Mouse (Mus musculus): ENCODE data around the gene L3mbtl1. TPM values are rescaled to one million over a fixed set of nuclear protein-coding genes. Genes with fewer than 3 reads are reported as not detected.

Gene L3mbtl1
- polyA plus RNA-seq, 1 experiment from 2014 or later = 0.09 TPM

DNA sequence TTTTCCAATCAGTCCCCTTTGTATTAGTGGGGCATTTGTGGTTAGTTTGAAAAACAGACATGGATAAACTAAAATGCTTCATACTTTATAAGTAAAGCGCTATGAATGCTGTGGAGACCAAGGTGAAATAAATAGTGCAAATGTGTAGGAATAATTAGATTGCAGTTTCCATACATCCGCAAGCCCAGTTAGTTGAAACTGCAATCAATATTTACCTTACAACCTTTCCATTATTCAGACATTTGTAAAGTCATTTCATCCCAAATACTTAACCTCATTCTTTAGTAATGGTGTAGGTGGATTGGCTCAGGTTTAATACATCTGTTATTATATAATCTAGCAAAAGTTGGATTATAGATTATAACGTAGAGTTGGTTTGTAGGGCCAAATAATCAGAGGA lies 7.6 kb upstream of the L3mbtl1 start:
- ATAC-seq (ENCODE audit: low FRiP score, low TSS enrichment) = no peak
- Histone ChIP-seq H3K4me3 (ENCODE audit: low read length) (no peak overlapping the region), H3K9me3 (ENCODE audit: low read length) (no peaks in the 10 kb centered on the region), H3K9ac (replicated peaks; ENCODE audit: low read length) (no peak overlapping the region), H3K27me3 (ENCODE audit: insufficient read depth, low read length) (no peaks in the 10 kb centered on the region), H3K36me3 (ENCODE audit: insufficient read depth, low read length) (peaks cover 63% of the 10 kb centered on the region), H3K4me1 (ENCODE audit: insufficient read depth, low read length) (peaks cover 11% of the 10 kb centered on the region), H3K27ac (ENCODE audit: low read length) (no peak overlapping the region), H3K4me2 (replicated peaks; ENCODE audit: low read depth, low read length) (no peak overlapping the region)
- WGBS = 93% methylated on average over 3 of the region's 3 CpGs

DNA sequence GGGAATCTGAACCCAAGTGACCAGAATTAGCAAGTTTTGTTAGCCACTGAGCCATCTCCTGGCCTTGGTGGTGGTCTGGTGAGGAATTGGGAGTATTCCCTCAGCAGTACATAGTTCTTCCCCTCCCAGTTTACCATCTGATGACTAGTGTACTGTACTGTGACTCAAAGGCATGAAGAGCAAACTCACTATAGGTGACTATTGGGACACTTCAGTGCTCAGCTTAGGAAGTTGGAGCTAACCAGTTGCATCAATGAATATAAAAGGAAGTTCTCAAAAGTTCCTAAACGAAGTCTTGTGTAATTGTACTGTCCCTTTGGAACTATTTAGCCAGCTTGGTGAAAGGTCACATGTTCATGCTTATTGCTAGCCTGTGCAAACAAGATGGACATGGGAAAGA lies 3.7 kb upstream of the L3mbtl1 start:
- peaks cover 19% of the 10 kb centered on the region for H3K27me3 ChIP-seq (ENCODE audit: insufficient read depth, low read length)
- H3K9ac ChIP-seq (replicated peaks; ENCODE audit: low read length) = no peak overlapping the region
- no peak overlapping the region for H3K27ac ChIP-seq (ENCODE audit: low read length)
- no peaks in the 10 kb centered on the region for H3K9me3 ChIP-seq (ENCODE audit: low read length)
- ATAC-seq (ENCODE audit: low FRiP score, low TSS enrichment) = no peak
- H3K4me3 ChIP-seq (ENCODE audit: low read length) = no peak overlapping the region
- 73% methylated on average over 1 of the region's 1 CpGs for WGBS
- H3K36me3 ChIP-seq (ENCODE audit: insufficient read depth, low read length) = peaks cover 48% of the 10 kb centered on the region
- no peak overlapping the region for H3K4me2 ChIP-seq (replicated peaks; ENCODE audit: low read depth, low read length)
- peaks cover 10% of the 10 kb centered on the region; the same call in 1 of the 2 replicates for H3K4me1 ChIP-seq (ENCODE audit: insufficient read depth, low read length)

DNA sequence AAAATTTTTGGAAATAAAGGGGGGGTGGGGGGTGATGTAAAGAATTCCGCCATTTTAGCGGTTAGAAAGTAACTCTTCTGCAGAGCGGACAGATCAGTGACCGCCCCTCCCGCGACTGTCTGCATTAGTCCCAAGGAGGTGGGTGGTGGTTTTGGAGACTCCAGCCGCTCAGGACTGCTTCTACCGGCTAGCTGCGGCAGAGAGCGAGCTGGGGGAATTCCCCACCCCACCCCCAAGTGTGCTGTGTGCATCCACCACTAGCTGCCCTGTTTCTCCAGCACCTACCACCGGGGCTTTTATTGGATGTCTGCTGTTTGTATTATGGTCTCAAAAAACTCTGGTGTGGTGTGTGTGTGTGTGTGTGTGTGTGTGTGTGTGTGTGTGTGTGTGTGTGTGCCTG lies 659 bp downstream of the L3mbtl1 start:
- H3K36me3 ChIP-seq (ENCODE audit: insufficient read depth, low read length) = peaks cover 17% of the 10 kb centered on the region
- H3K9ac ChIP-seq (replicated peaks; ENCODE audit: low read length) = no peak overlapping the region
- peak overlapping the region; percentile 62 for H3K4me3 ChIP-seq (ENCODE audit: low read length)
- WGBS = 9% methylated on average over 11 of the region's 11 CpGs
- H3K4me2 ChIP-seq (replicated peaks; ENCODE audit: low read depth, low read length) = peak overlapping the region; percentile 98
- no peaks in the 10 kb centered on the region for H3K9me3 ChIP-seq (ENCODE audit: low read length)
- H3K4me1 ChIP-seq (ENCODE audit: insufficient read depth, low read length) = peaks cover 10% of the 10 kb centered on the region; the same call in 1 of the 2 replicates
- peaks cover 19% of the 10 kb centered on the region for H3K27me3 ChIP-seq (ENCODE audit: insufficient read depth, low read length)
- no peak for ATAC-seq (ENCODE audit: low FRiP score, low TSS enrichment)
- no peak overlapping the region for H3K27ac ChIP-seq (ENCODE audit: low read length)

DNA sequence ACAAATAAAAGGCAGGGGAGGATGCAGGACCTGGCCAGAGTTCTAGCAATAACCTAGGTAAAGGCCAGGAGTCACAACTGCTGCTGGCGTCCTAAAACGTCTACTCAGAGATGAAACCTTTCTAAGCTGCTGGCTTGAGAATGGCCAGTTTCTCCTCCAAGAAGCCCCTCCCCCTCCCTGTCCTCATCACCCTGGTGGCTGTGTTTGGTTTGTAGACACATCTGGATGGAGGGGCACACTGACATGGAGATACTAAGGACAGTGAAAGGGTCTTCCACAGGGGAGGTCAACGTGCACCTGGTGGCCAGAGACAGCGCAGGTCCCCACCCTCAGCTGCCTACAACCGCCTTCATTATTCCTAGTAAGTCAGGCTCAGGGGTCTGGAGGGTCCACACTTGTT lies 3.7 kb downstream of the L3mbtl1 start:
- WGBS = 81% methylated on average over 5 of the region's 5 CpGs
- Histone ChIP-seq H3K36me3 (ENCODE audit: insufficient read depth, low read length) (no peaks in the 10 kb centered on the region), H3K27me3 (ENCODE audit: insufficient read depth, low read length) (peaks cover 14% of the 10 kb centered on the region), H3K4me2 (replicated peaks; ENCODE audit: low read depth, low read length) (no peak overlapping the region), H3K4me3 (ENCODE audit: low read length) (no peak overlapping the region), H3K27ac (ENCODE audit: low read length) (no peak overlapping the region), H3K9ac (replicated peaks; ENCODE audit: low read length) (no peak overlapping the region), H3K9me3 (ENCODE audit: low read length) (no peaks in the 10 kb centered on the region), H3K4me1 (ENCODE audit: insufficient read depth, low read length) (peaks cover 10% of the 10 kb centered on the region; the same call in 1 of the 2 replicates)
- ATAC-seq (ENCODE audit: low FRiP score, low TSS enrichment) = no peak

DNA sequence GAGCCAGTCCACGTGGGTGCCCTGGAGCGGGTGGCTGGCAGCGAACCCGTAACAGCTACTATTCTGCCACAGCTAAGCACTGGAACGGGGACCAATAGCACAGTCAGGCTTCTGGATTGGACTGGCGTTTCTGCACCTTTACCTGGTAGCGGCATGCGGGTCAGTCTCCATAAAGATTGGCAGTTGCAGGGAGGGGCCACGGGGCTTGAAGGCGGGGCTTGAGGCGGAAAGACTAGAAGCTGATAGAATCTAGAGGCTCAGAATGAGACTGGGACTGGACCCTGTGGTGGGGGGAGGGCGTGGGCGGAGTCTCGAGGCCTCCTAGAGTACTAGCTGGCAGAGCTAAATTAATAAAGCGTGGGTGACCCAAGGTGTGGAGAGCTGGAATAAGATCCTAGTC lies 4.5 kb downstream of the L3mbtl1 start:
- 36% methylated on average over 15 of the region's 15 CpGs for WGBS
- ATAC-seq (ENCODE audit: low FRiP score, low TSS enrichment) = peak; percentile 42; the same call in 1 of the 2 replicates
- H3K4me3 ChIP-seq (ENCODE audit: low read length) = peak overlapping the region; percentile 22
- H3K9ac ChIP-seq (replicated peaks; ENCODE audit: low read length) = no peak overlapping the region
- no peaks in the 10 kb centered on the region for H3K36me3 ChIP-seq (ENCODE audit: insufficient read depth, low read length)
- H3K27me3 ChIP-seq (ENCODE audit: insufficient read depth, low read length) = peaks cover 13% of the 10 kb centered on the region
- no peaks in the 10 kb centered on the region for H3K9me3 ChIP-seq (ENCODE audit: low read length)
- H3K4me2 ChIP-seq (replicated peaks; ENCODE audit: low read depth, low read length) = peak overlapping the region; percentile 51
- H3K4me1 ChIP-seq (ENCODE audit: insufficient read depth, low read length) = peaks cover 10% of the 10 kb centered on the region; the same call in 1 of the 2 replicates
- H3K27ac ChIP-seq (ENCODE audit: low read length) = no peak overlapping the region

DNA sequence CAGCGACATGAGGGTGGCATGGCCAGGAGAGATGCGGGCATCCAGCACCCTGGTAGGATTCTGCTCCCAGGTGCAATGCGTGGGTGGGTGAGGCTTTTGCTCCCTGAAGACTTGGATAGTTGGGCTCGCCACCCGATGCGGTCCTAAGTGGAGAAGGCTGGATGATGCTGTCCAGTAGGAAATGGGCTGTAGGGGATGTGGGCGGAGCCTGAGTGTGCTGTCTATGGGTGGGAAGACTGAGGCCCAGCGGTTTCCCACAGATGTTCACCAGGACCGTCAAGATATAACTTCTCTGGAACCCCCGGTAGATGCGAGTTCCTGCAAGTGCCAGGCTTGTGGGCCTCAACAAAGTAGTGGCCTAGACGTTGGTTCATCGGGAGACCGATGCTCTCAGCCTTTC lies 4.9 kb downstream of the L3mbtl1 start:
- Histone ChIP-seq H3K4me2 (replicated peaks; ENCODE audit: low read depth, low read length) (peak overlapping the region; percentile 51), H3K36me3 (ENCODE audit: insufficient read depth, low read length) (no peaks in the 10 kb centered on the region), H3K4me1 (ENCODE audit: insufficient read depth, low read length) (peaks cover 8% of the 10 kb centered on the region; the same call in 1 of the 2 replicates), H3K9me3 (ENCODE audit: low read length) (no peaks in the 10 kb centered on the region), H3K4me3 (ENCODE audit: low read length) (peak overlapping the region; percentile 22), H3K9ac (replicated peaks; ENCODE audit: low read length) (no peak overlapping the region), H3K27me3 (ENCODE audit: insufficient read depth, low read length) (peaks cover 12% of the 10 kb centered on the region; the same call in 1 of the 2 replicates), H3K27ac (ENCODE audit: low read length) (no peak overlapping the region)
- WGBS = 62% methylated on average over 14 of the region's 14 CpGs
- no peak for ATAC-seq (ENCODE audit: low FRiP score, low TSS enrichment)

DNA sequence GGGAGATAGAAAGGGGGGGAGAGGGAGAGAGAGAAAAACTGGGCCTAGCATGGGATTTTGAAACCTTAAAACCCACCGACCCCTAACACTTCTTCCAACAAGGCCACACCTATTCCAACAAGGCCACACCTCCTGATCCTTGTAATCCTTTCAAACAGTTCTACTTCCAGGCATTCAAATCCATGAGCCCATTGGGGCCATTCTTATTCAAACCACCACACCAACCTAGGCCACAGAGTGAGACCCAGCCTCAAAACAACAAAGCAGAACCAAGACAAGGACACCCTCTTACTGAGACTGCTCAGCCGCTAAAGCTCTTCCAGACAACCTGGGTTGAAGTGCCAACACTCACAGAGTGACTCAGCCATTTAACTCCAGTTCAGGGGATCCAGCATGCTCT lies 7.5 kb downstream of the L3mbtl1 start:
- Histone ChIP-seq H3K27ac (ENCODE audit: low read length) (no peak overlapping the region), H3K9me3 (ENCODE audit: low read length) (no peaks in the 10 kb centered on the region), H3K36me3 (ENCODE audit: insufficient read depth, low read length) (no peaks in the 10 kb centered on the region), H3K4me2 (replicated peaks; ENCODE audit: low read depth, low read length) (no peak overlapping the region), H3K4me1 (ENCODE audit: insufficient read depth, low read length) (no peaks in the 10 kb centered on the region), H3K27me3 (ENCODE audit: insufficient read depth, low read length) (no peaks in the 10 kb centered on the region), H3K9ac (replicated peaks; ENCODE audit: low read length) (no peak overlapping the region), H3K4me3 (ENCODE audit: low read length) (no peak overlapping the region)
- 88% methylated on average over 2 of the region's 2 CpGs for WGBS
- no peak for ATAC-seq (ENCODE audit: low FRiP score, low TSS enrichment)

DNA sequence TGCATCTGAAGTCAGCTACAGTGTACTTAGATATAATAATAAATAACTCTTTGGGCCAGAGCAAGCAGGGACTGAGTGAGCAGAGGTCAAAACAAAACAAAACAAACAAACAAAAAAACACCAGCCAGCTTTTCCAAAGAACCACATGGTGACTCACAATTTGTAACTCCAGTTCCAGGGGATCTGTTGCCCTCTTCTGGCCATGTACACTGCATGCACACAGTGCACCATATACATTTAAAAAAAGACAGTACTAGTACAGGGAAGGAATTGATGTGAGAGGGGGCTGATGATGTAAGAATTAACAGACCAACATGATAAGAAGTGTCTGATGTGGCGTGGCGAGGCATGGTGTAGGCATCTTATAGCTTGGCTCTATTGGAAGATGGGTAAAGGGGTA lies 13.6 kb downstream of the L3mbtl1 start:
- no peaks in the 10 kb centered on the region for H3K36me3 ChIP-seq (ENCODE audit: insufficient read depth, low read length)
- H3K27me3 ChIP-seq (ENCODE audit: insufficient read depth, low read length) = no peaks in the 10 kb centered on the region
- H3K4me3 ChIP-seq (ENCODE audit: low read length) = no peak overlapping the region
- no peak overlapping the region for H3K9ac ChIP-seq (replicated peaks; ENCODE audit: low read length)
- H3K4me2 ChIP-seq (replicated peaks; ENCODE audit: low read depth, low read length) = no peak overlapping the region
- H3K4me1 ChIP-seq (ENCODE audit: insufficient read depth, low read length) = no peaks in the 10 kb centered on the region
- H3K27ac ChIP-seq (ENCODE audit: low read length) = no peak overlapping the region
- ATAC-seq (ENCODE audit: low FRiP score, low TSS enrichment) = no peak
- H3K9me3 ChIP-seq (ENCODE audit: low read length) = no peaks in the 10 kb centered on the region
- 93% methylated on average over 2 of the region's 2 CpGs for whole genome bisulfite sequencing

DNA sequence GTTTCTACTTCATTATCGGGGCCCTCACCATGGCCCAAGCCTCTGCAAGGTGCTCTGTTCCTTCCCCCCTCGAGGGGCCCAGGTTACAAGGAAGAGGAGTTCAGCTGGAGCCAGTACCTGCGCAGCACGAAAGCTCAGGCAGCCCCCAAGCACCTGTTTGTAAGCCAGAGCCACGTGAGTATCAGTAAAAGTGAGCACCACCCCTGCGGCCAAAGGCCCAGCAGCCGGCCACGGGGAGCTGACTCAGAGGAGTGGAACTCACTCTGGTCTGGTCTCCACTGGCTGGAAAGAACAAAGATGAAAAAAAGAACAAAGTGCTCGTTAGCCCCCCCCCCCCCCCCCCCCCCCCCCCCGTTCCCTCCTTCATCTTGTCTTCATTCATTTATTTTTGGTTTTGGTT lies 18.0 kb downstream of the L3mbtl1 start:
- no peak for ATAC-seq (ENCODE audit: low FRiP score, low TSS enrichment)
- H3K4me2 ChIP-seq (replicated peaks; ENCODE audit: low read depth, low read length) = no peak overlapping the region
- no peaks in the 10 kb centered on the region for H3K36me3 ChIP-seq (ENCODE audit: insufficient read depth, low read length)
- H3K27ac ChIP-seq (ENCODE audit: low read length) = no peak overlapping the region
- H3K9me3 ChIP-seq (ENCODE audit: low read length) = no peaks in the 10 kb centered on the region
- H3K4me3 ChIP-seq (ENCODE audit: low read length) = no peak overlapping the region
- H3K9ac ChIP-seq (replicated peaks; ENCODE audit: low read length) = no peak overlapping the region
- H3K4me1 ChIP-seq (ENCODE audit: insufficient read depth, low read length) = no peaks in the 10 kb centered on the region
- H3K27me3 ChIP-seq (ENCODE audit: insufficient read depth, low read length) = no peaks in the 10 kb centered on the region
- 69% methylated on average over 9 of the region's 10 CpGs for WGBS

DNA sequence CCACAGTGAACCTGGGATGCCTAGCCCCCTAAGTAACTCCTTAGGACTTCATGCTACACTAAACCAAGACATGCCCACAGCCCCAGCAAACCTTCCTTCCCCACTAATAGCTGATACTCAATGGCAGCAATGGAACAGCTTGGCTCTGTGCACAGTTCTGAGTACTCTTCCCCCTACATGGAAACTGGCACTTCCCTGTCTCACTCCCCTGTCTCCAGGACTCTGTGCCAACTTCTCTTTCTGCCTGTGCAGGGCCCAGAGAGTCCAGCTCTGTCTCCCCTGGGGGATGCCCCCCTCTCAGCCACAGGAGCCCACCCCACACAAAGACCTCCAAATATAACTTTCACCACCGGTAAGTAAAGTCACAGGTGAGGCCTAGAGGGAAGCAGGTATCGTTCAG lies 23.5 kb downstream of the L3mbtl1 start:
- Histone ChIP-seq H3K27me3 (ENCODE audit: insufficient read depth, low read length) (no peaks in the 10 kb centered on the region), H3K4me1 (ENCODE audit: insufficient read depth, low read length) (no peaks in the 10 kb centered on the region), H3K4me2 (replicated peaks; ENCODE audit: low read depth, low read length) (no peak overlapping the region), H3K9me3 (ENCODE audit: low read length) (no peaks in the 10 kb centered on the region), H3K36me3 (ENCODE audit: insufficient read depth, low read length) (no peaks in the 10 kb centered on the region), H3K4me3 (ENCODE audit: low read length) (no peak overlapping the region), H3K27ac (ENCODE audit: low read length) (no peak overlapping the region), H3K9ac (replicated peaks; ENCODE audit: low read length) (no peak overlapping the region)
- ATAC-seq (ENCODE audit: low FRiP score, low TSS enrichment) = no peak
- WGBS = 86% methylated on average over 2 of the region's 2 CpGs
